Mouse (Mus musculus) monocyte, adult 5-6 weeks (primary cell): ENCODE data around the gene Gm14698. TPM values are rescaled to one million over a fixed set of nuclear protein-coding genes. Genes with fewer than 3 reads are reported as not detected.
"Not testable (repeated sequence)": the region's sequence is repeated elsewhere in the genome, so short reads cannot be mapped to it uniquely, and the experiment has no call there.

Experiments used
- ATAC-seq: fragments of 153-309, 156-312 bp; replicated peaks from 2 replicates; pipeline ENCODE4 v1.8.0; 2017; ENCODE audit warnings: mild to moderate bottlenecking; ENCODE audit not compliant: low TSS enrichment, insufficient number of reproducible peaks, severe bottlenecking, poor library complexity, low FRiP score
- total RNA-seq: library from RNA; stranded (forward); fragments of 200-1000, 200-491, 200-594 nt; gene quantifications from 3 replicates; pipeline ENCODE4 v1.2.3, GENCODE M21; 2017

Gm14698 gene
- 0.10 to 0.49 TPM (median 0.11 TPM) in 3 replicates for total RNA-seq

GRCm38 (mm10) chrX:68821059-68821458 is at the start of gene Gm14698:
TSS of gene Gm14698 (plus strand) at chrX:68821093.
- not testable (repeated sequence) for ATAC-seq

GRCm38 (mm10) chrX:68820449-68820848 is 444 bp upstream of the Gm14698 start:
- not testable (repeated sequence) for ATAC-seq

GRCm38 (mm10) chrX:68839548-68840444 is 18.9 kb downstream of the Gm14698 start:
- ATAC-seq: no peak

GRCm38 (mm10) chrX:68865145-68865544 is 44.3 kb downstream of the Gm14698 start:
- no peak for ATAC-seq

Other genes starting within 250 kb of the Gm14698 start
- gene Fmr1, start 142.6 kb upstream of the Gm14698 start, total RNA-seq: 77.6 to 117 TPM (median 107 TPM) in 3 replicates
- not detected in 3 replicates for gene Fmr1nb, start 59.3 kb upstream of the Gm14698 start, total RNA-seq
- gene Gm6812, start 72.0 kb downstream of the Gm14698 start, total RNA-seq: not detected in 3 replicates